Mouse (Mus musculus) adrenal gland, adult 10 weeks (tissue): ENCODE results near the gene Nlrp9b. TPM values are rescaled to one million over a fixed set of nuclear protein-coding genes. Genes with fewer than 3 reads are reported as not detected.

ENCODE experiments used
- polyA plus RNA-seq: library from polyadenylated mRNA; stranded (reverse); fragments of 350-450 nt; fragmentation: Illumina TruSeq; extraction: RNeasy Lipid Tissue Mini Kit (QIAGEN cat#74804); gene quantifications from one replicate; pipeline ENCODE4 v1.2.3, GENCODE M21; 2014; ENCODE audit warnings: low read depth, low replicate concordance

The Nlrp9b gene
- polyA plus RNA-seq: not detected

GRCm38 (mm10) chr7:19991165-19991564 is at the start of gene Nlrp9b:
Nlrp9b (plus strand) TSS chr7:19991465.

DNA sequence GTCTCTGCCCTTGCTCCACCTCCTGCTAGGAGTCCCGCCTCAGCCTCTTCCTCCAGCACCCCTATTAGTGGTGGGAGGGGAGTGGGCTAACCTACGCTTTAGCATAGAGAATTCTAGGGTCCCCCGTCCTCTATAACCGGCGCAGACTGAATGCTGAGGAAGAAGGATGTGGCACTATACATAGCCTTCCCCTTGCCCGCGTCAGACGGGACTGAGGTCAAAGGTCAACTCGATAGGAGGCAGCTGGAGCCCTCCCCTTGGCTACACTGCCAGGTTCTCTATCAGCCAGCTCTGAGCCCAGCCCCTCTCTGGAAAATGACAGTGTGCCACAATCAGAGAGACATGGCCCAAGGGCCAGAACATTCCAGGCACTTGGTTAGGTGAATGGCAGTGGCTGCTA is 40.7 kb upstream of the Nlrp9b start, which contains the start of gene Igsf23:
TSS of gene Igsf23 (minus strand) at position 168 of the 400 bp plus-strand sequence.

GRCm38 (mm10) chr7:19964985-19965579 is 26.2 kb upstream of the Nlrp9b start, which contains the start of gene Ceacam20:
Ceacam20 (plus strand) TSS chr7:19965412.

DNA sequence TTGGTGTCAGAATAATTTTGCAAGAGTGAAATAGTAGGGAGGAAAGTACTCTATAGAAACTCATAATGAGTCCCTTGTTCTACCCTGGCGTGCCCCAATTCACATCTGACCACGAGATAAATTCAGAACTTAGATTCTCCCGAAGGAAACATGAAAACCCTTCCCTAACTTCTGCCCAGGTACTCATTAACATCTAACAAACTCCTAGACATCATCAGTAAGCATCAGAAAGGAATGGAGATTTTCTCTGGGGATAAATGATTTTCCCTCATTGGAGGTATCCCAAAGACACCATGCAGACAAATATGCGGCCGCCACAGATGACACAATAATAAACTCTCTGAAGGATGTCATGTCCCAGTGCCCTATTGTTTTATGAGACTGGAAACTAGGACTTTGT is 108.1 kb downstream of the Nlrp9b start, which contains the start of gene Vmn1r91:
TSS of gene Vmn1r91 (plus strand) at position 301 of the 400 bp plus-strand sequence.

GRCm38 (mm10) chr7:20122479-20122878 is 131.2 kb downstream of the Nlrp9b start, which contains the start of gene Gm16442:
Gm16442 (minus strand) TSS chr7:20122579.

Other genes with a start within 250 kb of the Nlrp9b start
- gene Nectin2, start 241.0 kb upstream of the Nlrp9b start, polyA plus RNA-seq: 6.1 TPM
- gene Bcam, start 220.4 kb upstream of the Nlrp9b start, polyA plus RNA-seq: not detected
- not detected for gene Cblc, start 194.7 kb upstream of the Nlrp9b start, polyA plus RNA-seq
- gene Bcl3, start 168.7 kb upstream of the Nlrp9b start, polyA plus RNA-seq: not detected
- not detected for gene Gm19345, start 139.5 kb upstream of the Nlrp9b start, polyA plus RNA-seq
- not detected for gene Ceacam16, start 130.2 kb upstream of the Nlrp9b start, polyA plus RNA-seq
- gene Ceacam19, start 103.5 kb upstream of the Nlrp9b start, polyA plus RNA-seq: not detected
- gene Pvr, start 70.3 kb upstream of the Nlrp9b start, polyA plus RNA-seq: 41.5 TPM
- not detected for gene Igsf23, start 40.7 kb upstream of the Nlrp9b start, polyA plus RNA-seq
- not detected for gene Ceacam20, start 26.1 kb upstream of the Nlrp9b start, polyA plus RNA-seq
- gene Vmn1r91, start 108.2 kb downstream of the Nlrp9b start, polyA plus RNA-seq: not detected
- gene Gm16442, start 131.1 kb downstream of the Nlrp9b start, polyA plus RNA-seq: not detected
- not detected for gene Vmn1r93, start 147.6 kb downstream of the Nlrp9b start, polyA plus RNA-seq
- not detected for gene Vmn1r94, start 176.9 kb downstream of the Nlrp9b start, polyA plus RNA-seq
- gene Vmn1r95, start 202.2 kb downstream of the Nlrp9b start, polyA plus RNA-seq: not detected
- gene Gm6164, start 214.1 kb downstream of the Nlrp9b start, polyA plus RNA-seq: not detected
- not detected for gene Gm4498, start 242.4 kb downstream of the Nlrp9b start, polyA plus RNA-seq